Mouse (Mus musculus): ENCODE data around the gene Cep112. TPM values are rescaled to one million over a fixed set of nuclear protein-coding genes. Genes with fewer than 3 reads are reported as not detected.

Cep112 gene
- polyA plus RNA-seq, 1 experiment, result 2.5 TPM

DNA sequence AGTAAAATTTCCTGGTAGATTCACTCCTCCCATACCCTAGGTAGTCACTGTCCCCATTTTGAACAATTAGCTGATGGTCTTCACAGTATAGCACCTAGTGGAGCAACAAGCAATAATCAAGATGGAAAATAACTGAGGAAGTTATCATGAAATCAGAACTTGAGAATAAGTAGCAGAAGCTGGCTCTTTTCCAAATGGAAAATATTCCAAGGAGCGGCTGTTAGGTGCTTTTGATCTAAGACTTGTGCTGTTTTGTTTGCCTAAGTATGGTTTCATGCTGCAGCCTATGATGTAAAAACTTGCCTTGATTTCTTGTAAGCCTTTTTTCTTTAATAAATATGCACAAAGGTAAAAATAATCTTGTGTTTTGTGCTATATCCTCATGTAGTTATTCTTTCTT, 107.9 kb downstream of the Cep112 start:
- Histone ChIP-seq H3K4me1 (ENCODE audit: control insufficient read depth, insufficient read depth, low read length) (no peaks in the 10 kb centered on the region), H3K4me3 (replicated peaks; ENCODE audit: control insufficient read depth, low read depth, low read length) (no peak overlapping the region), H3K27ac (ENCODE audit: control insufficient read depth, insufficient read depth, low read depth, low read length, poor library complexity) (no peak overlapping the region)
- 81% methylated on average over 1 of the region's 1 CpGs for WGBS
- TF ChIP-seq CTCF (IDR thresholded peaks at IDR 0.05; ENCODE audit: control insufficient read depth, insufficient read depth, low read length) (no peak), POLR2A (IDR thresholded peaks at IDR 0.05; ENCODE audit: borderline replicate concordance, control insufficient read depth, low read depth, low read length) (no peak)

DNA sequence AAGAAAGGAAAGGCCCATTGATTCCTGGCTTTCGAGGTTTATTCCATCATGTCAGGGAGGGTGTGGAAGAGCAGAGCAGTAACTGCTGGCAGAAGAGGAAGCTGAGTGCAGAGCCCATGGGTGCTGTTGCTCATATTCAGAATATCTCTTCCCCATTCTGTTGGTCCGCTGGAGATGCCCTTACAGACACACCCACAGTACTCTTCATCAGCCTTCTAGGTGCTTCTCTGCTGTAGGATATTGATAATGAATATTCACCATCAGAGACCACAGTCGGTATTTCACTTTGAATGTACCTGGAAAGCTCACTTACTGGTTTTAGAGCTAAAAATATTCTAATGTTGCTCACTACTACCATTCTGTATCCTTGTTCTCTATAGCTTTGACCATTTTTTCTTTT, 109.0 kb downstream of the Cep112 start:
- H3K4me3 ChIP-seq (replicated peaks; ENCODE audit: control insufficient read depth, low read depth, low read length), result no peak overlapping the region

DNA sequence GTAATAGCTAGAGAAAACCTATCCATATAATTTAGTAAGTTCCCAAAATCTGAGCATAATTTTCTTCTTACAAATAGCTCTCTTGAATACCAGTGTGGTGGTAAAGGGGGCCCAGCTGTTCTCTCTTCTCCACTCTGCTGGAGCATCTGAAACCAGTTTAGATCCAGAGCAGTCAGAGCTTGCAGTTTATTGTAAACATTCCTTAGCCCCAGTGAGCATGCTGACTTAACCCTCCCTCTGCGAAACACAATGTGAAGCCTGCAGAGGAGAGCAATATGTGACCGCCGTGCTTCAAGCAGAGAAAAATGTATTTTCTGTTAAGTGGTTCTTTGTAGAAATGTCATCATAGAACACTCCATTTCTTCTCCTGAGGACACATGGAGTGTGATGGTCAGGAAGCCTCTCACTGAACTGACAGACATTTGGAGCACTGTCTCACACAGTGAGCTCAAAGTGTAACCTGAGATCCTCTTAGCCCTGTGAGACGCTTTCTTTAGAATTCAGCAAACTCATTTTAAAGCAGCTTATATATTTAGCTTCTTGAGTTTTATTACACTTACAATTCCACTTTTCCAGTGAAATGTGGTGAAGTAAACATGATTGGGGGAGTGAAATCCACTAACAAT, 128.1 kb downstream of the Cep112 start:
- WGBS, result 89% methylated on average over 4 of the region's 4 CpGs
- no peaks in the 10 kb centered on the region for H3K4me1 ChIP-seq (ENCODE audit: control insufficient read depth, insufficient read depth, low read length)

More for the DNA sequence above, 109.0 kb downstream of the Cep112 start:
- TF ChIP-seq CTCF (IDR thresholded peaks at IDR 0.05; ENCODE audit: control insufficient read depth, insufficient read depth, low read length) (no peak), POLR2A (IDR thresholded peaks at IDR 0.05; ENCODE audit: borderline replicate concordance, control insufficient read depth, low read depth, low read length) (no peak)
- WGBS, result 68% methylated on average over 3 of the region's 3 CpGs
- Histone ChIP-seq H3K27ac (ENCODE audit: control insufficient read depth, insufficient read depth, low read depth, low read length, poor library complexity) (no peak overlapping the region), H3K4me1 (ENCODE audit: control insufficient read depth, insufficient read depth, low read length) (no peaks in the 10 kb centered on the region)

DNA sequence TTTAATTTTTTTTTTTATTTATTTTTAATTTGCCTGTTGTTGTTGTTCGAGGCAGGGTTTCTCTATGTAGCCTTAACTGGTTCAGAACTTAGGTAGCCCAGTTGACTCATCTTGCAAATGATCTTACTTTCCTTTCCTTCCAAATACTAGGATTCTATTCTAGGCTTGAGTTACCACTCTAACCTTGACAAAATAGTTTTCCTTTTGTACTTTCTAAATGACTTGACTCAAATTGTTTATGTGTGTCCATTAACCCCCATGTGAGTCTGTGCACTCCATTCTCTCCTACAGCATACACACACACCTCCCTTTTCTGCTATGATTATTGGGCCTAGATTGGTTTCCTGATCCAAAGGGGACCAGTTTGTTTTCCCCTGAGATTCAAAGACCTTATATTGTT, 128.9 kb downstream of the Cep112 start:
- 76% methylated on average over 1 of the region's 1 CpGs for WGBS

More for the DNA sequence above, 128.1 kb downstream of the Cep112 start:
- TF ChIP-seq CTCF (IDR thresholded peaks at IDR 0.05; ENCODE audit: control insufficient read depth, insufficient read depth, low read length) (no peak), POLR2A (IDR thresholded peaks at IDR 0.05; ENCODE audit: borderline replicate concordance, control insufficient read depth, low read depth, low read length) (no peak)
- Histone ChIP-seq H3K27ac (ENCODE audit: control insufficient read depth, insufficient read depth, low read depth, low read length, poor library complexity) (no peak overlapping the region), H3K4me3 (replicated peaks; ENCODE audit: control insufficient read depth, low read depth, low read length) (no peak overlapping the region)

DNA sequence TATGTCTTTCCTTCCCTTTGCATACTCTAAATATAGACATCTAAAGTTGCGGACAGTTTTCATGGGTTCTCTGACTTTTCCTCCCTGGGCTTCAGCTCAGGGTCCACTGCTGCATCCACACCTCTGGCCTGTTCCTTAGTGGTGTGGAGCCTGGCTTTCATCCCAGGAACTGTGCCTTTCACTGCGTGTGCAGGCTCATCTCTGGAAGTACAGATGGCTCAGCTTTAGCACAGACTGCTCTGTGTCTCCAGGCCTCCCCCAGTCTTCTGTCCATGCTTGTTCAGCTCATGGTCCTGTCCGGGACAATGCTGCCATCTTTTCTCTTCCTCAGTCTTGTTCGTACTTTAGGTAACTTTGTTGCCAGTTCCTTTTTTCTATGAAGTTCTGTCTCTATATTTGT, 133.6 kb downstream of the Cep112 start:
- WGBS, result 80% methylated on average over 4 of the region's 4 CpGs
- Histone ChIP-seq H3K4me3 (replicated peaks; ENCODE audit: control insufficient read depth, low read depth, low read length) (no peak overlapping the region), H3K27ac (ENCODE audit: control insufficient read depth, insufficient read depth, low read depth, low read length, poor library complexity) (no peak overlapping the region), H3K4me1 (ENCODE audit: control insufficient read depth, insufficient read depth, low read length) (no peaks in the 10 kb centered on the region)
- TF ChIP-seq POLR2A (IDR thresholded peaks at IDR 0.05; ENCODE audit: borderline replicate concordance, control insufficient read depth, low read depth, low read length), result no peak
- no peak for TF ChIP-seq CTCF (IDR thresholded peaks at IDR 0.05; ENCODE audit: control insufficient read depth, insufficient read depth, low read length)

More for the DNA sequence above, 128.9 kb downstream of the Cep112 start:
- Histone ChIP-seq H3K27ac (ENCODE audit: control insufficient read depth, insufficient read depth, low read depth, low read length, poor library complexity) (no peak overlapping the region), H3K4me3 (replicated peaks; ENCODE audit: control insufficient read depth, low read depth, low read length) (no peak overlapping the region), H3K4me1 (ENCODE audit: control insufficient read depth, insufficient read depth, low read length) (no peaks in the 10 kb centered on the region)
- TF ChIP-seq POLR2A (IDR thresholded peaks at IDR 0.05; ENCODE audit: borderline replicate concordance, control insufficient read depth, low read depth, low read length), result no peak
- no peak for TF ChIP-seq CTCF (IDR thresholded peaks at IDR 0.05; ENCODE audit: control insufficient read depth, insufficient read depth, low read length)

DNA sequence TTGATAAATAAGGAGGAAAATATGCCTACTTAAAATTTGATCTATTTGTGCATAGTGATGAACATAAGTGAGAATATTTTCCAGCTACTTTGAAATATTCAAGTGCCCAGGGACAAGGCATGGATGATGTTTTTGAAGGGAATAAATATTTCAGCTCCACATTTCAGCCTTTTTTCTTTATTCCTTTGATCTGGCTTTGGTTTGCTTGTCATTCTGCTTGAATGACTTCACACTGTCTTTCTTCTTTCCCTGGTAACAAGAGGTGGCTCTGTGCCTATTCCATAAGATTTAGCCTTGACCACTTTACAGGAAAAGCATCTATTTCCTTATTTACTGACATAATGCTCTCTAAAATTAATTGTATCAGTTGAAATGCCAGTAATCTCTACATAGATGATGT, 134.5 kb downstream of the Cep112 start:
- no peak for TF ChIP-seq CTCF (IDR thresholded peaks at IDR 0.05; ENCODE audit: control insufficient read depth, insufficient read depth, low read length)
- TF ChIP-seq POLR2A (IDR thresholded peaks at IDR 0.05; ENCODE audit: borderline replicate concordance, control insufficient read depth, low read depth, low read length), result no peak
- Histone ChIP-seq H3K4me1 (ENCODE audit: control insufficient read depth, insufficient read depth, low read length) (no peaks in the 10 kb centered on the region), H3K27ac (ENCODE audit: control insufficient read depth, insufficient read depth, low read depth, low read length, poor library complexity) (no peak overlapping the region), H3K4me3 (replicated peaks; ENCODE audit: control insufficient read depth, low read depth, low read length) (no peak overlapping the region)

DNA sequence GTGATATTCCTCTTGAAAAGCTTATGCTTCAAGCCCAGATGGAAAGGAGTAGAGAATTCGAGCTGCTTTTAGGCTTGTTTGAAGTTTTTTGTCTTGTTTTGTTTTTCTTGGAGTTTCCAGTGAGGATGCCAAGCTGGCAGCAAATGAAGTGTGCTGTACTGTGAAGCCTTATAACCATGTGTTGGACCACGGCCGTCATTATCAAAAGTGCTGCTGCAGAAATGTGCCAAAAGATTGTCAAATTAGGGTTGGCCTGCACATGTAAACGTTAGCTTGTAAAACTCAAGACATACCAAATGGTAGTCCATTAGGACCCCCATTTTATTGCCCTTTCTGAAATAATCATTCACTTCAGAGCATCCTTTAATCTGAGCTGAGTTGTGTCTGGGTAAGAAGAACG, 137.1 kb downstream of the Cep112 start:
- no peak for TF ChIP-seq POLR2A (IDR thresholded peaks at IDR 0.05; ENCODE audit: borderline replicate concordance, control insufficient read depth, low read depth, low read length)
- no peak for TF ChIP-seq CTCF (IDR thresholded peaks at IDR 0.05; ENCODE audit: control insufficient read depth, insufficient read depth, low read length)
- no peak overlapping the region for H3K27ac ChIP-seq (ENCODE audit: control insufficient read depth, insufficient read depth, low read depth, low read length, poor library complexity)
- WGBS, result 70% methylated on average over 5 of the region's 5 CpGs
- H3K4me3 ChIP-seq (replicated peaks; ENCODE audit: control insufficient read depth, low read depth, low read length), result no peak overlapping the region
- H3K4me1 ChIP-seq (ENCODE audit: control insufficient read depth, insufficient read depth, low read length), result no peaks in the 10 kb centered on the region

DNA sequence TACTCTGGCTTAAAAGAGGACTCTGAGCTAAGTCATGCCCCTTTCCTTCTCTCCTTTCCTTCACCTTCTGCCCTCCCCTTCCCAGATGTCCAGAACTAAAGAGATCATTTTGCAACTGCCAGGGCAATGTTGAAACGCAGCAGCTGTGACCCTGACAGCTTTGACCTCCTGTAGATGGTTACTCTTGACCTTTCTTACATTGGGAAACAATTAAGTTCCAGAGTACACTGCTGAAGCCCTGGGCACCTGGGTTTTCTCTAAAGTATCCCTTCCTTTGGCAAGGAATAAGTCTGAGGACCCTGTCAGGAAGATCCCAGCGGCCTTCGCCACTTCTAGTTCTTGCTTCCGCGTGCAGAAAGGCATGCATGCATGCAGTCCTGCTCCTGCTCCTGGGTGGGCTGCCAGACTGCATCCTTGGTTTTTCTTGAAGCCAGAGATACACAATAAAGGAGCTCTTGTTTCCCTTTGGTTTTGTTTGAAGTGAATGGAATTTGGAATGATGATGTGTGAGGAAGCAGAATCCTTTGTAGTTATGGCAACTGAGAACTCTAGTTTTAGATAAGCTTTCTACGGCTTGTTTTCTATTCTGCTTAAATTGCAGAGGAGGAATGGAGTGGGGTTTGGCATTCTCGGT, 161.7 kb downstream of the Cep112 start:
- 78% methylated on average over 7 of the region's 7 CpGs for WGBS
- TF ChIP-seq POLR2A (IDR thresholded peaks at IDR 0.05; ENCODE audit: borderline replicate concordance, control insufficient read depth, low read depth, low read length) (no peak), CTCF (IDR thresholded peaks at IDR 0.05; ENCODE audit: control insufficient read depth, insufficient read depth, low read length) (no peak)
- H3K4me3 ChIP-seq (replicated peaks; ENCODE audit: control insufficient read depth, low read depth, low read length), result no peak overlapping the region

More for the DNA sequence above, 161.7 kb downstream of the Cep112 start:
- Histone ChIP-seq H3K4me1 (ENCODE audit: control insufficient read depth, insufficient read depth, low read length) (no peaks in the 10 kb centered on the region), H3K27ac (ENCODE audit: control insufficient read depth, insufficient read depth, low read depth, low read length, poor library complexity) (no peak overlapping the region)

Measured in bone marrow, adult 2 months (tissue).